Mouse (Mus musculus): ENCODE measurements around the gene Lig3. TPM values are rescaled to one million over a fixed set of nuclear protein-coding genes. Genes with fewer than 3 reads are reported as not detected.
A peak's percentile ranks its signal among the peaks of the same experiment; 100 is the strongest.

The Lig3 gene
- total RNA-seq (2021): 10 to 100 TPM; 17.4 to 19.5 TPM
- long read RNA-seq, experiment 1, full-length matches to known transcripts: 2 of 11 reads
- long read RNA-seq, experiment 1, partial matches to known transcripts: 0 of 11 reads
- long read RNA-seq, experiment 1, other reads (novel, unspliced or antisense): 9 of 11 reads
- long read RNA-seq, experiment 2, full-length matches to known transcripts: 1 of 7 reads
- long read RNA-seq, experiment 2, partial matches to known transcripts: 0 of 7 reads
- long read RNA-seq, experiment 2, other reads (novel, unspliced or antisense): 6 of 7 reads

- intact Hi-C loops (cut with DNase I): no loop called here
- peak; percentile 93 for DNase-seq
These were observed at the start of gene Lig3 for GRCm38 (mm10) chr11:82780983-82781903. Gene Lig3, plus strand, starts transcription at chr11:82781108.

- no peak for DNase-seq
- intact Hi-C loops (cut with DNase I): no loop called here
These were observed 46.7 kb upstream of the Lig3 start for GRCm38 (mm10) chr11:82734227-82734626.

- intact Hi-C loops (cut with DNase I): no loop called here
- no peak for DNase-seq
These were observed 41.9 kb upstream of the Lig3 start for GRCm38 (mm10) chr11:82739006-82739405.

GRCm38 (mm10) chr11:82746138-82746537 is 34.8 kb upstream of the Lig3 start:
- intact Hi-C loops (cut with DNase I): no loop called here
- peak in 1 of 2 experiments; percentile 26 for DNase-seq

- intact Hi-C loops (cut with DNase I): no loop called here
- peak in 1 of 2 experiments; percentile 4 for DNase-seq
These were observed 34.0 kb upstream of the Lig3 start for GRCm38 (mm10) chr11:82746857-82747366.

- intact Hi-C loops (cut with DNase I): no loop called here
These were observed 28.4 kb upstream of the Lig3 start for GRCm38 (mm10) chr11:82752349-82753115.

GRCm38 (mm10) chr11:82755919-82756318 is 25.0 kb upstream of the Lig3 start:
- intact Hi-C loops (cut with DNase I): no loop called here
- no peak for DNase-seq

More at GRCm38 (mm10) chr11:82752349-82753115, 28.4 kb upstream of the Lig3 start:
- no peak for DNase-seq

- DNase-seq: no peak
- intact Hi-C loops (cut with DNase I): loop anchor here (5.0 kb wide), 1 partner anchor 110 kb away; the partner anchor contains the start of gene Rffl
These were observed 18.6 kb upstream of the Lig3 start for GRCm38 (mm10) chr11:82762286-82762829.

- DNase-seq: no peak
- intact Hi-C loops (cut with DNase I): loop anchor here (5.0 kb wide), 1 partner anchor 109 kb away; the partner anchor contains the start of gene Rffl
These were observed 17.6 kb upstream of the Lig3 start for GRCm38 (mm10) chr11:82763261-82763660.

- intact Hi-C loops (cut with DNase I): loop anchor here (5.0 kb wide), 1 partner anchor 108 kb away; the partner anchor contains the start of gene Rffl
- DNase-seq: peak; percentile 88 to 91
These were observed 17.0 kb upstream of the Lig3 start, which contains the start of the genes Cct6b and Zfp830 for GRCm38 (mm10) chr11:82763742-82764437. Gene Cct6b, minus strand, starts transcription at chr11:82764321. Gene Zfp830, plus strand, starts transcription at chr11:82764345.

- intact Hi-C loops (cut with DNase I): loop anchor here (5.0 kb wide), 1 partner anchor 108 kb away; the partner anchor contains the start of gene Rffl
- DNase-seq: no peak
These were observed 16.4 kb upstream of the Lig3 start for GRCm38 (mm10) chr11:82764438-82764924.

GRCm38 (mm10) chr11:82780134-82780533 is 774 bp upstream of the Lig3 start:
- intact Hi-C loops (cut with DNase I): no loop called here

GRCm38 (mm10) chr11:82782197-82782596 is 1.3 kb downstream of the Lig3 start:
- intact Hi-C loops (cut with DNase I): no loop called here
- no peak for DNase-seq

More at GRCm38 (mm10) chr11:82780134-82780533, 774 bp upstream of the Lig3 start:
- no peak for DNase-seq

GRCm38 (mm10) chr11:82783453-82783852 is 2.5 kb downstream of the Lig3 start:
- intact Hi-C loops (cut with DNase I): no loop called here
- no peak for DNase-seq

- DNase-seq: no peak
- intact Hi-C loops (cut with DNase I): no loop called here
These were observed 25.7 kb downstream of the Lig3 start for GRCm38 (mm10) chr11:82806656-82807055.

GRCm38 (mm10) chr11:82807370-82807769 is 26.5 kb downstream of the Lig3 start:
- DNase-seq: no peak
- intact Hi-C loops (cut with DNase I): no loop called here

GRCm38 (mm10) chr11:82808485-82808884 is 27.6 kb downstream of the Lig3 start:
- intact Hi-C loops (cut with DNase I): no loop called here
- no peak for DNase-seq

- DNase-seq: peak; percentile 42 to 51
- intact Hi-C loops (cut with DNase I): no loop called here
These were observed 38.4 kb downstream of the Lig3 start for GRCm38 (mm10) chr11:82819350-82819749.

Measured in gastrocnemius, postnatal 36 days (tissue).